Mouse (Mus musculus) ovary, postnatal 36 days (tissue): ENCODE data around the gene Plin3.

ENCODE experiments used
- DNase-seq: peaks from one replicate; pipeline ENCODE4 v3.0.0; 2022; ENCODE audit warnings: low spot score, mixed read lengths

Gene Plin3

GRCm38 (mm10) chr17:56302363-56302996, 9.8 kb upstream of the Plin3 start:
- DNase-seq = peak; percentile 41

DNA sequence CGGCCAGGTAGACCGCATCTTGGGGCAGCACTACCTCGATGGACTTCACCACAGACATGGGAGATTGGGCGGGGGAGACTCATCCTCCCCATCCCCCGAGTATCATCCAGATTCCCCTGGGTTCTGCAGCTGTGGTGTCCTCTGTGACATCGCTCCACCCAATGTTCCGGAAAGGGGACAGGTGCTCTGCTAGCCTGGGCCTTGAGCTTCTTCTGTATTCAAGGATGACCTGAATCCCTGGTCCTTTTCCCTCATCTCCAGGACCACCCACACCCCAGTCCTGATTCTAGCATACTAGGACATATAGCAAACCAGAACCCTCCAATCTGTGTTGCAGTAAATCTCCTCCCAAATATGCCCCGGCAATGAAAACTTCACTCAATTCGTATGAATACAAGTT, 7.5 kb upstream of the Plin3 start, which contains the start of gene Arrdc5:
Gene Arrdc5 (minus strand): TSS at position 101 of the 400 bp plus-strand sequence.
- no peak for DNase-seq

GRCm38 (mm10) chr17:56298238-56298637, 5.6 kb upstream of the Plin3 start:
- no peak for DNase-seq

- DNase-seq = no peak
Observed at GRCm38 (mm10) chr17:56296201-56296600, 3.5 kb upstream of the Plin3 start.

DNA sequence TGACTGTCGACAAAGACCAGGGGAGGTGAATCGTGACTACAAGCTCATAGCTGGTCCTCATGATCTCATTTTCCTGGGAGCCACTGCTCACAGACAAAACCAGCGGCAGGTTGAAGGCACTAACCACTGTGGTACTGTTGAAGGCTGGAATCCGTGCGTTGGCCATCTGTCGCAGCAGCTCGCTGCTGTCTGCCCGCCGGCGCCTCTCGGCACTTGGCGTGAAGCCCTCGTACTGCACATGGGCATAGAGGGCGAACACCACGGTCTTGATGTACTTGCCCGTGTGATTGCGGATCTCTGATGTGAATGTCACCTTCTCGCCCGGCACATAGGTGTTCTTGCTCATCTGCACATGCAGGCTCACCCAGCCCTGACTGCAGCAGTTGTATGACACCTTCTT, 1.6 kb upstream of the Plin3 start:
- DNase-seq = no peak

DNA sequence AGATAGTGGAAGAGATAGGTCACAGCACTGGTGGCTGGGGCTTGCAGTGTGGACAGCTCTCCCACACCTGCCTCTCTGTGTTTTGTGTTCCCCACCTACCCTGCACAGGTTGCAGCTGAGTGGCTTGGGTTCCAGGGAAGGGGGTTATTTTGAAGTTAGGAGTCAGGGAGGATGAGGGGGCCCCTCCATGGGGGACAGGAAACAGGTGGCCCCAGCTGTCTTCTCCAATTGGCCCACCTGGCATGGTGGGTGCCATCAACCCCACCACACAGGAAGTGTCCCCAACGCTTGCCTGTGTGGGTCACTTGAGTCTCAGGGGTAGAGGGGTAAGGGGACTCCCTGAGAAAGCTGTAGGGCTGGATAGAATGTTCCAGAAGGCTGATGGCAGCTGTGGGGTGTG, 618 bp upstream of the Plin3 start:
- no peak for DNase-seq

GRCm38 (mm10) chr17:56291826-56292475, 722 bp downstream of the Plin3 start:
- no peak for DNase-seq

DNA sequence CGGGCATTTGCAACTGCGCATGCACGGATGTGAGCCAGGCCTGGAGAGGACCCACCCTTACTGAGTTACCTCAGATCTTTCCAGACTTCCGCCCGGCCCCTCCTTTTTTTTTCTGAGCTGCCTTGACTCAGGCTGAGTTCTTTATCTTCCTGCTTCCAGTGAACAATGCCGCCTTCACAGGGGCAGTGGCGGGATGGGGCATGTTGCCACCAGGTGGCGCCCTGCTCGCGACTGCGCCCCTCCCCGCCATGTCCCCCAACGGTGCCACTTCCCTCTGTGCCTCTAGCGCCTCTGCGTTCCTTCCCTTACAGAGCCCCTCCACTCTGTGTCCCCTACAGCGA, 1.5 kb downstream of the Plin3 start:
- peak; percentile 88 for DNase-seq

DNA sequence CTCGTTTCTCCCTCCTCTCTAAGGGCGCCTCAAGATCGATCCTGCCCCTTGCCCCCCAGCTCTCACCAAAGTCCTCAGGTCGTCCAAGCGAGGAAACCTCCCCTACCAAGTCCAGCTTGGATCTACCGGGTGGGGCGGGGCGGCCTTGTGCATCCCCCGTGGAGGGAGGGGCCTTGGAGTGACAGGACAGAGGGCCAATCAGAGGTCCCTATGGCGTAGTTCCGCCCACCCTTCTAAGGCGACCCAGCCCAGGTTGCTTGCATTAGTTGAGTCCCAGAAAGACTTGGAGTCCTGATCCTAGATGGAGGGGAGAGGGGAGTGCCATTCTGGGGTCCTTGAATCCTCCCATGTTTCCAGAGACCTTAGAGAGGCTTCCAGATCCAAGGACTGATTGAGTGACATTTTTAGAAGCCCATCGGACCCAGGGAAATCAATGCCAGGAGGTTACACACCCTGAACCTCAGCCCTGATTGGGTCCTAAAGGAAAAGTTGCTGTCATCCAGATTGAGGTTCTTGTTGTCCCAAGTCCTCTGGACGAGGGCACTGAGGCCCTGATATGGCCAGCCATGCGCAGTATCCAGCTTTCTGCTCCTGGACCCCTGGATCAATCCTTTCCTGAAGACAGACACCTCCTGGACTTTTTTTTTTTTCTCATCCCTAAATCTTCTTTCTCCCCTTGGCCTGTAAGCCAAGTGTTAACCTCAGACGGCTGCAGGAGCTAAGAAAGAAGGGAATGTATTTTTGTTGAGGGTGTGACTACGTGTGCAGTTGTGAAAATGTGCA, 2.1 kb downstream of the Plin3 start:
- peak; percentile 98 for DNase-seq

DNA sequence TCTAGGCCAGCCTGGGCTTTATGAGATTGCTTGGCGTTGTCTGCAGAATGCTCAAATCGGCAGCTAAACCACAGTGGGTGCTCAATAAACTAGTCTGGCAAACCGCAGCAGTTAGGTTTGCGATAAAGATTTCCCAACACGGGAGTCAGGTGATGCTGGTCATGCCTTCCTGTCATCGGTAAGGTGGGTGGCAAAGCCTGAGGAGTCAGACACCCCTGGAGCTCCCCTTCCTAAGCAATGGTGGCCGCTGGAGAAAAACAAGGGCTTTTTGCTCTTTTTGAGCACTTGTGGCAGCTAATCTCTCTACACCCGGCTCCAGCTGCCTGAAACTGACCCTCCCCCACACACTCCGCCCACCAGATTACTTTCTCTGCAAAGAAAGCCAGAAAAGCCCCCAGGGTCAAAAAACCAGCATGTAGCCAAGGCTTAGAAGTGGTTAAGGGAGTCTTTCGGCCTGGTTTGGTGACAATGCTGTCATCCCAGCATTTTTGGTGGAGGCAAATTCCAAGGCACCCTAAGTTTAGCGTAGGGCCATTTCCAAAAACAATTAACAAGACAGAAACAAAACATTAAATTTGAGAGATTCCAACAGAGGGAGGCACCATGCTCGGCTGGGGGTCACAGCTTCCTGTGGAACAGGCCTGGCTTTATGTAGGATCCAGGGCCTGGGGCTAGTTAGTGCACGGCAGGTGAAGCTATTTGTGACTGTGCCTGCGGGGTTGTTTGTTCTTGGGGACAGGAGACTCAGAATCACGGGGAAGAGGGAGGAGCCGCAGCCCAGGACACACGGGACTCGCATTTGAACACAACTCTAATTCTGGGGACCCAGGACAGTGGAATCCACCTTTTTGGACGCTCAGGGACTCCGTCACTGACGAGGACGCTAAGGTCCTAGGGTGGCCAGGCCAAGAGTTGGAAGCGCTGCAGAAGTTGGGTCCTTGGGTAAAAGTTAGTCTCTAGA, 3.0 kb downstream of the Plin3 start:
- peak; percentile 56 for DNase-seq

DNA sequence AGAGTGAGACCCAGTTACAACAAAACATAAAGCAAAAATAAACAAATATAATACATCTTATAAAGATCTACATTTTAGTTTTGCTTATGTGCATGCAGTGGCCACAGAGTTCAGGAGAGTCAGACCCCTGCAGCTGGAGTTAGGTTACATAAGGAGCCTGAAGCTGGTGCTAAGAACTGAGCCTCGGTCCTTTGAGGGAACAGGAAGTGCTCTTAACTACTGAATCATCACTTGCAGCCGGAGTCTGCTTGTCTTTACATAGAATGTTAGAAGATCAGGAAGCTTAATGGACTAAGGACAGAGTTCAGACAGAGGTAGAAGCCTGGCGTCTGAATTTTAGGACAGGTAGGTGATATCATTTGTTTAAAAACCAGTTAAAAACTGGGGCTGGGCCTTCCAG, 3.8 kb downstream of the Plin3 start:
- no peak for DNase-seq

GRCm38 (mm10) chr17:56287830-56288229, 4.8 kb downstream of the Plin3 start:
- peak; percentile 53 for DNase-seq

- DNase-seq = no peak
Observed at GRCm38 (mm10) chr17:56285995-56286394, 6.7 kb downstream of the Plin3 start.

GRCm38 (mm10) chr17:56283316-56283715, 9.4 kb downstream of the Plin3 start:
- DNase-seq = no peak

DNA sequence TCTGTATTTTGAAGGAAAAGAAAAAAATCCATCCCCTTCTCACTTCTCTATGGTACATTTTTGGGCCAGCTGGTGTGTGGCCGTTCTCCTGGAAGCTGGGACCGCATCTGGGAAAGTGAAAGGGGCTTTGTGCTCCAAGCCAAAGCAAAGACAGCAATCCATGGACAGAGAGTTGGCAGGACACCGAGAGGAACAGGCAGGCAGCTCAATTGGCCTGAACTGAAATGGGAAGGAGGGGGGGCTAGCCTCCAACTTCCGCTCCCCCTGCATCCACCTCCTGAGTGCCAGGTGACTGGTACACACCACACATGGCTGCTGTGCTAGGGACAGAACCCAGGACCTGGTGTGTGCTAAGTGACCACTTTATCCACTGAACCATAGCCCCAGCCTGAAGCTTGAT, 9.9 kb downstream of the Plin3 start:
- DNase-seq = no peak

GRCm38 (mm10) chr17:56281193-56281592, 11.5 kb downstream of the Plin3 start:
- no peak for DNase-seq

DNA sequence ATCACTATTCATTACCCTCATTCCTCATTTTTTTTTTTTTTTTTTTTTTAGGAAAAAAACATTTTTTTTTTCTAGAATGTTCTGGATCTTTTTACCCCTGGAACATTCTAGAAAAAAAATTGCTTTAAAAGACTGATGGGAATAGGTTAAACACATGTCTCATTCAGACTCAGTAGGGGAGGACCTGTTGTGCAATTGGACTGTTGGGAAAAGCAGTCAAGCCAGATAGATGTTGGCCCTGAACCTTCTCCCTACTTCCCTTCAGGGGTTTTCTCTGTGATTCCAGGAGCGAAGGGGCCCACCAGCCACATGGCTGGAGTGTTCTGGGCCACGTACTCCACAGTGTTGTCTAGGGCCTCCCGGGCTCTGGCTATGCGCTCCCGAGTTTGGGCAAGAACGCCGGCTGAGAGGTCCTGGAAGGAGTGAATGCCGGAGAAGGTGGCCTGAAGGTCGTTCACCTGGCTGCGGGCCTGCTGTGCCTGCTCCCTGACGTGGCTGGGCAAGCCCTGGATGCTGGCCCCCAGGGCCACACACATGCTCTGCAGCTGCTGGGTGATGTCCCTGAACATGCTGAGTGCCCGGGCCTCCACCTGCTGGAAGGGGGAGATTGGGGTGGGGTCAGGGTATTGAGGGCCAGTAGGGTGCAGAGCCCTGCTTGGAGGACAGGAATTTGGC, 13.1 kb downstream of the Plin3 start:
- DNase-seq = no peak

GRCm38 (mm10) chr17:56278340-56278739, 14.3 kb downstream of the Plin3 start:
- DNase-seq = no peak

- no peak for DNase-seq
Observed at GRCm38 (mm10) chr17:56277567-56277893, 15.1 kb downstream of the Plin3 start.

DNA sequence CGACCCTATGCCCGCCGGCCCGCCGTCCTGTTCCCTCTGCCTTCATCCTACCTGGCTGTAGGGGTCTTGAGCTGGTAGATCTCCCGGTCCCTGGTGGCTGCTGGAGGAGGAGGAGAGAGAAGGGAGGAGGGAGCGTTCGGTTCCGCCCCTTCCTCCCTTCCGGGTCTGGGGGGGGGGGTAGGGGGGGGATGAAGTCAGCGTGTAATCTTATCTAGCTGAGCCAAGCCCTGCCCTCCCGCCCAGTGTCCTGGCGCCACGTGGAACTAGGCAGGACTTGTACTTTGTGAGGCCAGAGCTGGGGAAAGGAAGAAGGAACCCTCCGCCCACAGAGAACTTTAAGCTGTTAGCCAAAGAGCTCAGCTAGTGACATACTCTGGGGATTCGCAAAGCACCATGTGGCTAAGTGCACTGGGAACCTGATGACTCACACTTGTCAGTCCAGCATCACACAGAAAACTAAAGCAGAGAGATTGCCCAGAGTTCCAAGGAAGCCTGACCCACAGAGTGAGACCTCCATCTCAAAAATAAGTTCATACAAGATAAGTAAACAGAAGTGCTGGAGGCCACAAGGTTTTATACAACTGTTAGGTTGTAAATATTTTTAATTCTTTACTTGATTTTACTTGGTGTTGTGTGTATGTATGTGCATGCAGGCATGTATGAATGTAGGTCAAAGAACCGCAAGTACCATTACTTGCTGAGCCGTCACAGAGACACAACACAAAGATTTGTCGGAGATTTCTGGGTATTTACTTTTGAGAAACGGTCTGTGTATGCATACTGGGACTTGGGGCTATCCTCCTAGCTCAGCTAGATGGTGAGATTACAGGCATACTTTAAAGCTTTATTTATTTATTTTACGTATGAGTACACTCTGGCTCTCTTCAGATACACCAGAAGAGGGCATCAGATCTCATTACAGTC, 15.8 kb downstream of the Plin3 start, which contains the start of gene Ticam1:
Gene Ticam1 (minus strand): TSS at position 144 of the 924 bp plus-strand sequence.
- peak; percentile 86 for DNase-seq
